Mouse (Mus musculus) cerebellum, adult 2 months (tissue): Measurements from ENCODE around the gene Vps8.

ENCODE experiments used
- CTCF ChIP-seq: fragments of 200-500 bp; IDR thresholded peaks from 2 replicates; pipeline ENCODE4 v1.5.1; 2011; ENCODE audit warnings: low read depth, mild to moderate bottlenecking, control low read depth, low read length, moderate library complexity, borderline replicate concordance; ENCODE audit not compliant: insufficient read depth
- POLR2A ChIP-seq: fragments of 200-500 bp; IDR thresholded peaks from 2 replicates; pipeline ENCODE4 v1.6.1; 2011; ENCODE audit warnings: low read length, control low read depth, borderline replicate concordance; ENCODE audit not compliant: insufficient read depth

GRCm38 (mm10) chr16:21595539-21595938, 172.6 kb downstream of the Vps8 start:
- TF ChIP-seq POLR2A (no peak), CTCF (no peak)
